Mouse (Mus musculus) MEL (cell line): Measurements from ENCODE around the gene Prr12. TPM values are rescaled to one million over a fixed set of nuclear protein-coding genes. Genes with fewer than 3 reads are reported as not detected.

Experiments
- DNase-seq: peaks from one replicate; pipeline ENCODE4 v3.0.0; 2011; ENCODE audit warnings: low read depth, low spot score
- H3K27ac ChIP-seq: 2 replicates; pipeline ENCODE4 v1.5.1; 2012; ENCODE audit warnings: low read depth, mild to moderate bottlenecking, control low read depth, low read length, moderate library complexity; ENCODE audit not compliant: control insufficient read depth
- H3K27me3 ChIP-seq, 2 experiments: fragments of 150-350 bp in 1 of 2; sonication (generic) in 1 of 2; 2 replicates each; pipeline ENCODE4 v1.6.1; 2012; ENCODE audit warnings: low read length in 2 of 2, mild to moderate bottlenecking in 2 of 2, improper control_type of control experiment in 1 of 2, moderate library complexity in 1 of 2; ENCODE audit not compliant: insufficient read depth in 2 of 2, control insufficient read depth in 1 of 2
- H3K36me3 ChIP-seq, 2 experiments: 2 replicates each; pipeline ENCODE4 v1.6.1; 2012 to 2014; ENCODE audit warnings: low read length in 2 of 2, improper control_type of control experiment in 1 of 2, inconsistent platforms in 1 of 2, mild to moderate bottlenecking in 1 of 2; ENCODE audit not compliant: insufficient read depth in 2 of 2, control insufficient read depth in 1 of 2
- H3K4me1 ChIP-seq, 2 experiments: fragments of 150-350 bp in 1 of 2; sonication (generic) in 1 of 2; 2 replicates each; pipeline ENCODE4 v1.6.1; 2012; ENCODE audit warnings: low read length in 2 of 2, improper control_type of control experiment in 1 of 2, mild to moderate bottlenecking in 1 of 2; ENCODE audit not compliant: insufficient read depth in 2 of 2, control insufficient read depth in 1 of 2
- H3K4me3 ChIP-seq, 2 experiments: fragments of 150-350 bp in 1 of 2; sonication (generic) in 1 of 2; 2 replicates each; pipeline ENCODE4 v1.5.1; 2012; ENCODE audit warnings: low read depth in 2 of 2, low read length in 2 of 2, mild to moderate bottlenecking in 2 of 2, moderate library complexity in 2 of 2, control low read depth in 1 of 2, improper control_type of control experiment in 1 of 2; ENCODE audit not compliant: control insufficient read depth in 1 of 2, insufficient read depth in 1 of 2
- H3K79me2 ChIP-seq: 2 replicates; pipeline ENCODE4 v1.6.1; 2012; ENCODE audit warnings: mild to moderate bottlenecking, low read length, moderate library complexity; ENCODE audit not compliant: control insufficient read depth, poor library complexity, insufficient read depth
- H3K9ac ChIP-seq: 2 replicates; pipeline ENCODE4 v1.6.1; 2012; ENCODE audit warnings: low read depth, mild to moderate bottlenecking, control low read depth, low read length, moderate library complexity; ENCODE audit not compliant: control insufficient read depth, poor library complexity, severe bottlenecking
- H3K9me3 ChIP-seq: fragments of 150-350 bp; sonication (generic); replicated peaks from 2 replicates; pipeline ENCODE4 v1.6.1; 2012; ENCODE audit warnings: mild to moderate bottlenecking, low read length, improper control_type of control experiment, moderate library complexity; ENCODE audit not compliant: insufficient read depth
- BHLHE40 ChIP-seq: IDR thresholded peaks from 2 replicates; pipeline ENCODE4 v1.6.1; 2012; ENCODE audit warnings: low read depth, mild to moderate bottlenecking, inconsistent platforms, low read length, improper control_type of control experiment, borderline replicate concordance
- CHD1 ChIP-seq: IDR thresholded peaks from 2 replicates; pipeline ENCODE4 v1.6.1; 2012; ENCODE audit warnings: low read depth, mild to moderate bottlenecking, inconsistent platforms, low read length, improper control_type of control experiment
- CHD2 ChIP-seq: IDR thresholded peaks from 2 replicates; pipeline ENCODE4 v1.6.1; 2011; ENCODE audit warnings: low read length, improper control_type of control experiment
- CTCF ChIP-seq, 3 experiments: IDR thresholded peaks in 2 of 3; conservative IDR thresholded peaks in 1 of 3; 2 replicates each; pipeline ENCODE4 v1.5.1; 2011 to 2012; ENCODE audit warnings: low read length in 3 of 3, low read depth in 2 of 3, mild to moderate bottlenecking in 2 of 3, improper control_type of control experiment in 1 of 3, inconsistent platforms in 1 of 3, mixed read lengths in 1 of 3, moderate library complexity in 1 of 3; ENCODE audit not compliant: control insufficient read depth in 1 of 3, insufficient read depth in 1 of 3, poor library complexity in 1 of 3, severe bottlenecking in 1 of 3
- ELF1 ChIP-seq: IDR thresholded peaks from 2 replicates; pipeline ENCODE4 v1.6.1; 2014; ENCODE audit warnings: low read depth, mild to moderate bottlenecking, inconsistent platforms, low read length, improper control_type of control experiment, moderate library complexity
- ETS1 ChIP-seq: IDR thresholded peaks from 2 replicates; pipeline ENCODE4 v1.6.1; 2012; ENCODE audit warnings: low read depth, mild to moderate bottlenecking, inconsistent platforms, low read length, improper control_type of control experiment, moderate library complexity
- GABPA ChIP-seq: IDR thresholded peaks from 2 replicates; pipeline ENCODE4 v1.6.1; 2012; ENCODE audit warnings: low read depth, mild to moderate bottlenecking, inconsistent platforms, low read length, improper control_type of control experiment, moderate library complexity
- JUND ChIP-seq: IDR thresholded peaks from 2 replicates; pipeline ENCODE4 v1.6.1; 2011; ENCODE audit warnings: low read depth, mild to moderate bottlenecking, improper control_type of control experiment, low read length
- MAFK ChIP-seq: IDR thresholded peaks from 2 replicates; pipeline ENCODE4 v1.6.1; 2011; ENCODE audit warnings: low read depth, mild to moderate bottlenecking, low read length, improper control_type of control experiment, borderline replicate concordance
- MAZ ChIP-seq: IDR thresholded peaks from 2 replicates; pipeline ENCODE4 v1.6.1; 2012; ENCODE audit warnings: low read depth, mild to moderate bottlenecking, inconsistent platforms, low read length, improper control_type of control experiment
- MEF2A ChIP-seq: IDR thresholded peaks from 2 replicates; pipeline ENCODE4 v1.6.1; 2014; ENCODE audit warnings: low read depth, mild to moderate bottlenecking, inconsistent platforms, low read length, improper control_type of control experiment; ENCODE audit not compliant: poor library complexity, insufficient replicate concordance, severe bottlenecking; ENCODE audit errors: extremely low read depth
- MXI1 ChIP-seq: IDR thresholded peaks from 2 replicates; pipeline ENCODE4 v1.6.1; 2011; ENCODE audit warnings: mild to moderate bottlenecking, low read depth, low read length, improper control_type of control experiment
- MYC ChIP-seq: IDR thresholded peaks from 2 replicates; pipeline ENCODE4 v1.6.1; 2011; ENCODE audit warnings: low read depth, mild to moderate bottlenecking, low read length, improper control_type of control experiment, moderate library complexity
- NRF1 ChIP-seq: IDR thresholded peaks from 2 replicates; pipeline ENCODE4 v1.6.1; 2014; ENCODE audit warnings: low read depth, mild to moderate bottlenecking, inconsistent platforms, low read length, improper control_type of control experiment, moderate library complexity; ENCODE audit not compliant: poor library complexity, insufficient read depth, severe bottlenecking
- POLR2AphosphoS2 ChIP-seq: IDR thresholded peaks from 2 replicates; pipeline ENCODE4 v1.6.1; 2011; ENCODE audit warnings: low read length, improper control_type of control experiment
- POLR2AphosphoS5 ChIP-seq: IDR thresholded peaks from 2 replicates; pipeline ENCODE4 v1.6.1; 2012; ENCODE audit warnings: low read depth, borderline replicate concordance, mild to moderate bottlenecking, inconsistent platforms, low read length, moderate library complexity, mixed read lengths
- RAD21 ChIP-seq: IDR thresholded peaks from 2 replicates; pipeline ENCODE4 v1.6.1; 2011; ENCODE audit warnings: mild to moderate bottlenecking, low read depth, low read length, improper control_type of control experiment
- RCOR1 ChIP-seq: IDR thresholded peaks from 2 replicates; pipeline ENCODE4 v1.6.1; 2012; ENCODE audit warnings: low read depth, mild to moderate bottlenecking, inconsistent platforms, low read length, improper control_type of control experiment
- SIN3A ChIP-seq: IDR thresholded peaks from 2 replicates; pipeline ENCODE4 v1.6.1; 2012; ENCODE audit warnings: low read length, improper control_type of control experiment, inconsistent platforms
- SMC3 ChIP-seq: IDR thresholded peaks from 2 replicates; pipeline ENCODE4 v1.6.1; 2011; ENCODE audit warnings: low read depth, low read length, improper control_type of control experiment
- TAL1 ChIP-seq: IDR thresholded peaks from 2 replicates; pipeline ENCODE4 v1.6.1; 2012; ENCODE audit warnings: mild to moderate bottlenecking, inconsistent platforms, low read length, moderate library complexity, mixed read lengths
- ZC3H11A ChIP-seq: IDR thresholded peaks from 2 replicates; pipeline ENCODE4 v1.6.1; 2012; ENCODE audit warnings: low read depth, mild to moderate bottlenecking, inconsistent platforms, low read length, improper control_type of control experiment
- polyA plus RNA-seq, 2 experiments: library from polyadenylated mRNA; stranded (reverse) in 1 of 2; unstranded in 1 of 2; fragments of >175 nt in 1 of 2; fragments of >200 nt in 1 of 2; gene quantifications; 2 replicates each; pipeline versions ENCODE4 v1.2.1 to v1.2.4; 2012; ENCODE audit warnings: low replicate concordance in 2 of 2, low read depth in 1 of 2; ENCODE audit not compliant: insufficient read length in 2 of 2, insufficient read depth in 1 of 2, missing spikeins in 1 of 2
- total RNA-seq: library from RNA; depleted of rRNA; stranded (reverse); fragments of 300-350 nt; gene quantifications from 2 replicates; pipeline ENCODE4 v1.2.3, GENCODE M21; 2012

The Prr12 gene
- total and polyA plus RNA-seq, 3 experiments: 3.5 to 32.1 TPM; not detected in 1

DNA sequence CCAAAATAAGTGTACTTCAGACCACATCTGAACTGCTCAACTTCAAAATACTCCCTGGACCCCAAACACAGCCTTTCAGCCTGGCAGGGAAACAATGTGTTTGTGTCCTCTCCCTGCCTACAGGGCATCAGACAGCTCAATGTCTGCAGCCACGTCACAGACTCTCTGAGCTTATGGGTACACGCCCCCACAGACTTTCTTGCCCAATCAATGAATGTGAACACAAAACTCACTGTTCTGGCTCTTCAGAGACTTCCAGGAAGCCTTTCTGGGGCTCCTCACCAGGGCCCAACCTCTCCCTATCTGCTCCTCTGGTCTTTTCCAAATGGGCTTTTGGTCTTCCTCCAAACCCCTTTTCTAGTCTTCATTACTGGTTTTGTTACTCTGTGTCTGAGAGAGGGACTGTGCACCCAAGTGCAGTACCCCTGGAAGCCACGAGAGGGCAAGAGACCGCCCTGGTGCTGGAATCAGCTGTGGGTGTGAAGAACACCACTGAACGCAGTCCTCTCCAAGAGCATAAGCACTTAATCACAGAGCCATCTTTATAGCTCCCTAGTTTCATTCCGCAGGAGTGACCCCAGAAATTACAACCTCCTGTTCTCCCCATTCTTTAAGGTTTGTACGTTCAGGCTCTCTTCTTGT lies 14.8 kb downstream of the Prr12 start:
- TF ChIP-seq MXI1: no peak
- TF ChIP-seq ELF1: no peak
- no peak for TF ChIP-seq JUND
- peak; percentile 32; the same call in 1 of the 2 replicates for TF ChIP-seq ZC3H11A
- no peak for TF ChIP-seq BHLHE40
- TF ChIP-seq CHD2: no peak
- TF ChIP-seq TAL1: no peak
- peak; percentile 84 for TF ChIP-seq SMC3
- no peak for TF ChIP-seq CHD1
- no peak for TF ChIP-seq MEF2A
- TF ChIP-seq RAD21: peak; percentile 55
- TF ChIP-seq ETS1: no peak
- TF ChIP-seq POLR2AphosphoS2: no peak
- no peak for TF ChIP-seq RCOR1
- no peak for TF ChIP-seq POLR2AphosphoS5
- TF ChIP-seq MAZ: no peak
- peak; percentile 81 to 93 (median 82) for TF ChIP-seq CTCF (IDR thresholded peaks at IDR 0.05 in 2 of 3, conservative IDR thresholded peaks at IDR 0.05 in 1 of 3; ENCODE audit: control insufficient read depth in 1 of 3, insufficient read depth in 1 of 3, low read depth in 2 of 3, low read length in 3 of 3, poor library complexity in 1 of 3, severe bottlenecking in 1 of 3)
- TF ChIP-seq GABPA: no peak
- TF ChIP-seq MYC: no peak
- no peak for TF ChIP-seq NRF1
- no peak for TF ChIP-seq MAFK
- 0 out of 2 replicates have a peak, but pooled peaks have one; percentile 31 for TF ChIP-seq SIN3A

More for the DNA sequence above, 14.8 kb downstream of the Prr12 start:
- Histone ChIP-seq H3K4me1 (no peaks in the 10 kb centered on the region), H3K9me3 (no peaks in the 10 kb centered on the region), H3K4me3 (no peak overlapping the region), H3K36me3 (peaks cover 0 to 5% of the 10 kb centered on the region in 2 experiments; a peak in 2 of 4 replicates), H3K27me3 (no peaks in the 10 kb centered on the region), H3K27ac (no peak overlapping the region), H3K9ac (no peak overlapping the region), H3K79me2 (no peaks in the 10 kb centered on the region)
- peak; percentile 73 for DNase-seq
